In the genomic region with DNA sequence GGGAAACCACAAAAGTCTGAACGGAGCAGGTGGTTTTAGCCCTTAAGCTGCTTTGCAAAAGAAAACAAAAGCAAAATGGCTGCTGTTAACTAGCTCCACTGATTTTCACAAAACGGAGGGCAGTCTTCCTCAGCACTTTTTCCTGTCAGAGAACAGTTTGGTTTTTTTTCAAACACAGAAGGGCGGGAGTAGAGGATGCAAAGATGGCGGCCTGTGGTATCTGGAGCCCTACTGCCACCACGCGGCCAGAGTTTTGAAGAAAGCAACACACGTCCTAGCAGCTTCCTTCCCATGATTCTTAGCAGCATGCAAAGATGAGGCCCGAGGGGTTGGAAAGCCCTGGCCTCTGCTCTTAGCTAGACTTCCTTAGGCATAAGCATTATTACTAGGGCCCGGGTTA, we compare ENCODE assay signal across 9 mouse cellular contexts.
DNase-seq lines count a peak whose midpoint lies in the region; ATAC-seq and TF ChIP-seq lines count a peak whose summit lies in the region.
"Had no signal": no experiment of that assay in that cellular context is flagged by ENCODE, and none has a peak within 500 bp of the region (broad histone marks: within the 10 kb centered on the region; RNA-seq: fewer than 3 reads in every experiment).

No protein-coding gene starts in this region.

- H3K4me3 ChIP-seq in heart, embryonic 10.5 days = no peak overlapping the region
- no peak overlapping the region for H3K4me3 ChIP-seq in heart, embryonic 11.5 days (ENCODE audit: low read depth, low read length)
- H3K4me3 ChIP-seq in E14TG2a.4 (replicated peaks; ENCODE audit: low read length) = 0 out of 2 replicates have a peak overlapping the region, but pooled peaks have one; percentile 35
- H3K4me3 ChIP-seq in hindbrain, embryonic 11.5 days (ENCODE audit: low read depth, low read length) = no peak overlapping the region
- no peak overlapping the region for H3K4me3 ChIP-seq in liver, embryonic 15.5 days (replicated peaks)
- no peak overlapping the region for H3K4me3 ChIP-seq in neural tube, embryonic 15.5 days (replicated peaks)
- H3K4me3 ChIP-seq: midbrain, embryonic 12.5 days had no signal

- H3K27me3 ChIP-seq in heart, embryonic 10.5 days (ENCODE audit: insufficient read depth, poor library complexity, severe bottlenecking) = no peaks in the 10 kb centered on the region
- H3K27me3 ChIP-seq in heart, embryonic 11.5 days (ENCODE audit: control insufficient read depth, insufficient read depth, low read length) = no peaks in the 10 kb centered on the region
- H3K27me3 ChIP-seq in E14TG2a.4 (ENCODE audit: insufficient read depth, low read length) = no peaks in the 10 kb centered on the region
- H3K27me3 ChIP-seq in hindbrain, embryonic 11.5 days (ENCODE audit: control insufficient read depth, insufficient read depth, low read length) = no peaks in the 10 kb centered on the region
- H3K27me3 ChIP-seq in liver, embryonic 15.5 days = no peaks in the 10 kb centered on the region
- H3K27me3 ChIP-seq in neural tube, embryonic 15.5 days (replicated peaks) = no peaks in the 10 kb centered on the region
- H3K27me3 ChIP-seq: midbrain, embryonic 12.5 days had no signal

- H3K27ac ChIP-seq in heart, embryonic 10.5 days = no peak overlapping the region
- H3K27ac ChIP-seq in heart, embryonic 11.5 days (ENCODE audit: low read depth, low read length) = no peak overlapping the region
- no peak overlapping the region for H3K27ac ChIP-seq in hindbrain, embryonic 11.5 days (ENCODE audit: low read depth, low read length)
- H3K27ac ChIP-seq in liver, embryonic 15.5 days (replicated peaks) = no peak overlapping the region
- H3K27ac ChIP-seq in neural tube, embryonic 15.5 days (replicated peaks) = peak overlapping the region; percentile 67; the same call in 1 of the 2 replicates
- H3K27ac ChIP-seq: midbrain, embryonic 12.5 days had no signal

- 70% methylated on average over 9 of the region's 9 CpGs for WGBS in heart, embryonic 10.5 days
- WGBS in heart, embryonic 11.5 days (ENCODE audit: insufficient replicate concordance) = 54% methylated on average over 9 of the region's 9 CpGs
- 66% methylated on average over 9 of the region's 9 CpGs for WGBS in hindbrain, embryonic 11.5 days
- WGBS in liver, embryonic 15.5 days (ENCODE audit: insufficient replicate concordance) = 47% methylated on average over 9 of the region's 9 CpGs
- 60% methylated on average over 9 of the region's 9 CpGs for WGBS in neural tube, embryonic 15.5 days

- H3K4me2 ChIP-seq in heart, embryonic 11.5 days = no peak overlapping the region
- H3K4me2 ChIP-seq in hindbrain, embryonic 11.5 days (replicated peaks; ENCODE audit: low read depth, low read length) = no peak overlapping the region
- H3K4me2 ChIP-seq in liver, embryonic 15.5 days = peak overlapping the region; percentile 2; the same call in 1 of the 2 replicates
- H3K4me2 ChIP-seq in neural tube, embryonic 15.5 days = no peak overlapping the region
- H3K4me2 ChIP-seq: midbrain, embryonic 12.5 days had no signal

- ATAC-seq in heart, embryonic 11.5 days (replicated peaks; ENCODE audit: insufficient number of reproducible peaks, low FRiP score, low TSS enrichment) = no peak
- ATAC-seq in hindbrain, embryonic 11.5 days (ENCODE audit: low FRiP score) = no peak
- ATAC-seq in liver, embryonic 15.5 days (ENCODE audit: insufficient read depth) = peak; percentile 49
- ATAC-seq in neural tube, embryonic 15.5 days (ENCODE audit: low FRiP score) = no peak

- peaks cover 27% of the 10 kb centered on the region for H3K36me3 ChIP-seq in heart, embryonic 10.5 days
- no peaks in the 10 kb centered on the region for H3K36me3 ChIP-seq in heart, embryonic 11.5 days (ENCODE audit: control insufficient read depth, insufficient read depth, low read length)
- H3K36me3 ChIP-seq in E14TG2a.4 (ENCODE audit: insufficient read depth, low read length) = peaks cover 42% of the 10 kb centered on the region
- H3K36me3 ChIP-seq in hindbrain, embryonic 11.5 days (ENCODE audit: control insufficient read depth, insufficient read depth, low read length) = no peaks in the 10 kb centered on the region
- H3K36me3 ChIP-seq in liver, embryonic 15.5 days (replicated peaks) = no peaks in the 10 kb centered on the region
- H3K36me3 ChIP-seq in neural tube, embryonic 15.5 days = no peaks in the 10 kb centered on the region; the same call in 1 of the 2 replicates
- H3K36me3 ChIP-seq: midbrain, embryonic 12.5 days had no signal

- peak; percentile 15; the same call in 1 of the 2 replicates for TF ChIP-seq CTCF in E14TG2a.4 (conservative IDR thresholded peaks at IDR 0.05; ENCODE audit: low read length)

- H3K9me3 ChIP-seq in heart, embryonic 10.5 days = no peaks in the 10 kb centered on the region
- H3K9me3 ChIP-seq in heart, embryonic 11.5 days (replicated peaks; ENCODE audit: control insufficient read depth, low read length) = no peaks in the 10 kb centered on the region
- H3K9me3 ChIP-seq in E14TG2a.4 (ENCODE audit: low read length) = no peaks in the 10 kb centered on the region
- no peaks in the 10 kb centered on the region for H3K9me3 ChIP-seq in hindbrain, embryonic 11.5 days (ENCODE audit: control insufficient read depth, low read length)
- H3K9me3 ChIP-seq in liver, embryonic 15.5 days (replicated peaks) = no peaks in the 10 kb centered on the region
- no peaks in the 10 kb centered on the region for H3K9me3 ChIP-seq in neural tube, embryonic 15.5 days (replicated peaks)
- H3K9me3 ChIP-seq: midbrain, embryonic 12.5 days had no signal

- no peaks in the 10 kb centered on the region for H3K4me1 ChIP-seq in heart, embryonic 10.5 days
- no peaks in the 10 kb centered on the region for H3K4me1 ChIP-seq in heart, embryonic 11.5 days (ENCODE audit: control insufficient read depth, insufficient read depth, low read length)
- peaks cover 25% of the 10 kb centered on the region for H3K4me1 ChIP-seq in E14TG2a.4 (replicated peaks; ENCODE audit: low read depth, low read length)
- H3K4me1 ChIP-seq in hindbrain, embryonic 11.5 days (replicated peaks; ENCODE audit: control insufficient read depth, insufficient read depth, low read length) = no peaks in the 10 kb centered on the region
- H3K4me1 ChIP-seq in liver, embryonic 15.5 days (replicated peaks) = no peaks in the 10 kb centered on the region
- H3K4me1 ChIP-seq in neural tube, embryonic 15.5 days = no peaks in the 10 kb centered on the region
- H3K4me1 ChIP-seq: midbrain, embryonic 12.5 days had no signal

- no peak overlapping the region for H3K9ac ChIP-seq in heart, embryonic 11.5 days (ENCODE audit: low read depth, low read length)
- H3K9ac ChIP-seq in hindbrain, embryonic 11.5 days (ENCODE audit: low read depth, low read length) = no peak overlapping the region
- no peak overlapping the region for H3K9ac ChIP-seq in liver, embryonic 15.5 days
- no peak overlapping the region for H3K9ac ChIP-seq in neural tube, embryonic 15.5 days (replicated peaks)
- H3K9ac ChIP-seq: midbrain, embryonic 12.5 days had no signal

- DNase-seq in heart, embryonic 10.5 days (ENCODE audit: low spot score) = peak; percentile 75
- DNase-seq in c-Kit-positive CD71-positive TER-119-positive erythroid progenitor cells, embryonic 14.5 days (ENCODE audit: low spot score) = peak; percentile 70
- peak; percentile 78 for DNase-seq in hindbrain, embryonic 11.5 days (ENCODE audit: low spot score)
- DNase-seq in kidney, postnatal 14 days = no peak
